Mouse (Mus musculus): ENCODE measurements around the gene Adck2. TPM values are rescaled to one million over a fixed set of nuclear protein-coding genes. Genes with fewer than 3 reads are reported as not detected.

The Adck2 gene
- polyA plus RNA-seq, 1 experiment from 2014 or later: 41.8 TPM

GRCm38 (mm10) chr6:39542631-39543597 is 30.8 kb upstream of the Adck2 start:
- Histone ChIP-seq H3K4me3 (replicated peaks) (no peak overlapping the region), H3K27me3 (no peaks in the 10 kb centered on the region), H3K9ac (replicated peaks) (peak overlapping the region; percentile 40; the same call in 1 of the 2 replicates), H3K36me3 (no peaks in the 10 kb centered on the region), H3K4me1 (replicated peaks) (peaks cover 80% of the 10 kb centered on the region), H3K27ac (peak overlapping the region; percentile 72), H3K4me2 (replicated peaks) (peak overlapping the region; percentile 17), H3K9me3 (no peaks in the 10 kb centered on the region)
- peak; percentile 86 for ATAC-seq
- WGBS: 17% methylated on average over 15 of the region's 15 CpGs

- Histone ChIP-seq H3K27ac (peak overlapping the region; percentile 72), H3K27me3 (no peaks in the 10 kb centered on the region), H3K4me2 (replicated peaks) (peak overlapping the region; percentile 4; the same call in 1 of the 2 replicates), H3K4me3 (replicated peaks) (no peak overlapping the region), H3K4me1 (replicated peaks) (peaks cover 76% of the 10 kb centered on the region), H3K9ac (replicated peaks) (peak overlapping the region; percentile 40; the same call in 1 of the 2 replicates), H3K9me3 (no peaks in the 10 kb centered on the region), H3K36me3 (no peaks in the 10 kb centered on the region)
- ATAC-seq: no peak
- 19% methylated on average over 15 of the region's 15 CpGs for WGBS
These were observed 29.8 kb upstream of the Adck2 start for GRCm38 (mm10) chr6:39543769-39544420.

GRCm38 (mm10) chr6:39545474-39545873 is 28.2 kb upstream of the Adck2 start:
- peaks cover 60% of the 10 kb centered on the region for H3K4me1 ChIP-seq (replicated peaks)
- H3K27ac ChIP-seq: no peak overlapping the region
- H3K9me3 ChIP-seq: no peaks in the 10 kb centered on the region
- ATAC-seq: no peak
- H3K4me3 ChIP-seq (replicated peaks): no peak overlapping the region
- WGBS: 89% methylated on average over 7 of the region's 7 CpGs
- H3K4me2 ChIP-seq (replicated peaks): no peak overlapping the region
- no peaks in the 10 kb centered on the region for H3K27me3 ChIP-seq
- H3K9ac ChIP-seq (replicated peaks): no peak overlapping the region
- H3K36me3 ChIP-seq: no peaks in the 10 kb centered on the region

- H3K4me3 ChIP-seq (replicated peaks): no peak overlapping the region
- 0 out of 2 replicates have a peak, but pooled peaks cover 2% of the 10 kb centered on the region for H3K36me3 ChIP-seq
- WGBS: 82% methylated on average over 5 of the region's 5 CpGs
- ATAC-seq: no peak
- no peak overlapping the region for H3K4me2 ChIP-seq (replicated peaks)
- H3K27me3 ChIP-seq: no peaks in the 10 kb centered on the region
- H3K9me3 ChIP-seq: no peaks in the 10 kb centered on the region
- peaks cover 56% of the 10 kb centered on the region for H3K4me1 ChIP-seq (replicated peaks)
- H3K27ac ChIP-seq: peak overlapping the region; percentile 44; the same call in 1 of the 2 replicates
- 0 out of 2 replicates have a peak overlapping the region, but pooled peaks have one; percentile 10 for H3K9ac ChIP-seq (replicated peaks)
These were observed 25.6 kb upstream of the Adck2 start for GRCm38 (mm10) chr6:39548030-39548429.

- no peaks in the 10 kb centered on the region for H3K9me3 ChIP-seq
- ATAC-seq: no peak
- H3K4me1 ChIP-seq (replicated peaks): peaks cover 52% of the 10 kb centered on the region
- H3K27me3 ChIP-seq: no peaks in the 10 kb centered on the region
- 0 out of 2 replicates have a peak overlapping the region, but pooled peaks have one; percentile 6 for H3K9ac ChIP-seq (replicated peaks)
- no peak overlapping the region for H3K4me3 ChIP-seq (replicated peaks)
- H3K27ac ChIP-seq: no peak overlapping the region; the same call in 1 of the 2 replicates
- peaks cover 9% of the 10 kb centered on the region; the same call in 1 of the 2 replicates for H3K36me3 ChIP-seq
- 63% methylated on average over 7 of the region's 8 CpGs for WGBS
- H3K4me2 ChIP-seq (replicated peaks): no peak overlapping the region
These were observed 21.6 kb upstream of the Adck2 start for GRCm38 (mm10) chr6:39551981-39552636.

- no peaks in the 10 kb centered on the region for H3K27me3 ChIP-seq
- peak overlapping the region; percentile 70 for H3K4me2 ChIP-seq (replicated peaks)
- H3K9me3 ChIP-seq: no peaks in the 10 kb centered on the region
- H3K27ac ChIP-seq: peak overlapping the region; percentile 10; the same call in 1 of the 2 replicates
- ATAC-seq: no peak
- H3K9ac ChIP-seq (replicated peaks): peak overlapping the region; percentile 93
- 47% methylated on average over 12 of the region's 12 CpGs for WGBS
- peak overlapping the region; percentile 78 for H3K4me3 ChIP-seq (replicated peaks)
- H3K4me1 ChIP-seq (replicated peaks): peaks cover 60% of the 10 kb centered on the region
- peaks cover 9% of the 10 kb centered on the region; the same call in 1 of the 2 replicates for H3K36me3 ChIP-seq
These were observed 18.6 kb upstream of the Adck2 start for GRCm38 (mm10) chr6:39554888-39555647.

- Histone ChIP-seq H3K36me3 (peaks cover 9% of the 10 kb centered on the region; the same call in 1 of the 2 replicates), H3K4me3 (replicated peaks) (peak overlapping the region; percentile 78), H3K4me2 (replicated peaks) (peak overlapping the region; percentile 70), H3K27me3 (no peaks in the 10 kb centered on the region), H3K4me1 (replicated peaks) (peaks cover 60% of the 10 kb centered on the region), H3K9ac (replicated peaks) (peak overlapping the region; percentile 93), H3K27ac (peak overlapping the region; percentile 10; the same call in 1 of the 2 replicates), H3K9me3 (no peaks in the 10 kb centered on the region)
- 67% methylated on average over 2 of the region's 2 CpGs for WGBS
- no peak for ATAC-seq
These were observed 18.1 kb upstream of the Adck2 start for GRCm38 (mm10) chr6:39555648-39555945.

- H3K9ac ChIP-seq (replicated peaks): peak overlapping the region; percentile 93
These were observed 16.6 kb upstream of the Adck2 start for GRCm38 (mm10) chr6:39556900-39557659.

GRCm38 (mm10) chr6:39557723-39558261 is 15.9 kb upstream of the Adck2 start, which contains the start of gene Dennd2a:
Gene Dennd2a, minus strand, starts transcription at chr6:39557867.
- ATAC-seq: peak; percentile 97
- H3K9ac ChIP-seq (replicated peaks): peak within 1 kb of the TSS; percentile 93
- WGBS: under 1% methylated on average over 40 of the region's 50 CpGs
- H3K27ac ChIP-seq: peak within 1 kb of the TSS; percentile 96
- peaks cover 6% of the 10 kb centered on the region; the same call in 1 of the 2 replicates for H3K36me3 ChIP-seq
- H3K4me2 ChIP-seq (replicated peaks): peak within 1 kb of the TSS; percentile 70
- H3K4me3 ChIP-seq (replicated peaks): peak within 1 kb of the TSS; percentile 78
- no peaks in the 10 kb centered on the region for H3K27me3 ChIP-seq
- H3K4me1 ChIP-seq (replicated peaks): peaks cover 56% of the 10 kb centered on the region
- H3K9me3 ChIP-seq: no peaks in the 10 kb centered on the region

More at GRCm38 (mm10) chr6:39556900-39557659, 16.6 kb upstream of the Adck2 start:
- Histone ChIP-seq H3K4me3 (replicated peaks) (peak overlapping the region; percentile 78), H3K27ac (peak overlapping the region; percentile 96), H3K4me2 (replicated peaks) (peak overlapping the region; percentile 70), H3K27me3 (no peaks in the 10 kb centered on the region), H3K4me1 (replicated peaks) (peaks cover 58% of the 10 kb centered on the region), H3K36me3 (peaks cover 7% of the 10 kb centered on the region; the same call in 1 of the 2 replicates), H3K9me3 (no peaks in the 10 kb centered on the region)
- peak; percentile 77 for ATAC-seq
- WGBS: under 1% methylated on average over 51 of the region's 54 CpGs

- H3K36me3 ChIP-seq: no peaks in the 10 kb centered on the region
- H3K9me3 ChIP-seq: no peaks in the 10 kb centered on the region
- no peak for ATAC-seq
- no peaks in the 10 kb centered on the region for H3K27me3 ChIP-seq
- H3K9ac ChIP-seq (replicated peaks): no peak overlapping the region
- WGBS: 43% methylated on average over 6 of the region's 6 CpGs
- no peak overlapping the region for H3K4me3 ChIP-seq (replicated peaks)
- H3K4me1 ChIP-seq (replicated peaks): peaks cover 52% of the 10 kb centered on the region
- H3K27ac ChIP-seq: peak overlapping the region; percentile 69
- H3K4me2 ChIP-seq (replicated peaks): no peak overlapping the region
These were observed 14.3 kb upstream of the Adck2 start for GRCm38 (mm10) chr6:39559276-39559939.

Measured in midbrain, embryonic 13.5 days (tissue).